Mouse (Mus musculus) embryonic facial prominence, embryonic 10.5 days (tissue): ENCODE results near the gene Tfap2d. TPM values are rescaled to one million over a fixed set of nuclear protein-coding genes. Genes with fewer than 3 reads are reported as not detected.
A peak's percentile ranks its signal among the peaks of the same experiment; 100 is the strongest.

ENCODE experiments used
- DNase-seq: peaks from one replicate; pipeline ENCODE4 v3.0.0-alpha.2; 2017; ENCODE audit warnings: low spot score
- H3K27ac ChIP-seq: fragments of 300-500 bp; sonication (generic); replicated peaks from 2 replicates; pipeline ENCODE4 v1.5.1; 2016; ENCODE audit warnings: mild to moderate bottlenecking
- H3K27me3 ChIP-seq: fragments of 300-500 bp; sonication (generic); replicated peaks from 2 replicates; pipeline ENCODE4 v1.6.1; 2016; ENCODE audit warnings: low read depth, mild to moderate bottlenecking; ENCODE audit not compliant: poor library complexity, severe bottlenecking
- H3K36me3 ChIP-seq: fragments of 300-500 bp; sonication (generic); replicated peaks from 2 replicates; pipeline ENCODE4 v1.6.1; 2016; ENCODE audit warnings: mild to moderate bottlenecking, moderate library complexity
- H3K4me1 ChIP-seq: fragments of 300-500 bp; sonication (generic); 2 replicates; pipeline ENCODE4 v1.6.1; 2016
- H3K4me3 ChIP-seq: fragments of 300-500 bp; sonication (generic); 2 replicates; pipeline ENCODE4 v1.5.1; 2016; ENCODE audit warnings: mild to moderate bottlenecking, moderate library complexity
- H3K9me3 ChIP-seq: fragments of 300-500 bp; sonication (generic); 2 replicates; pipeline ENCODE4 v1.6.1; 2016; ENCODE audit warnings: mild to moderate bottlenecking
- WGBS: fragments of 180-500 bp; shearing (Covaris S2); methylation state at CpG from one replicate; pipeline ENCODE4 v1.1.7; 2016; 5-methylcytosine and 5-hydroxymethylcytosine counted together
- polyA plus RNA-seq: library from polyadenylated mRNA; unstranded; fragments of >200 nt; fragmentation: Nextera tagmentation; extraction: Ambion mirVana; gene quantifications from 2 replicates; pipeline ENCODE4 v1.2.1, GENCODE M21; 2016

Gene Tfap2d
- polyA plus RNA-seq, result 0.34 TPM in 1 of 2 replicates, not detected in the other

GRCm38 (mm10) chr1:19102631-19103030 is at the start of gene Tfap2d:
Gene Tfap2d, plus strand, starts transcription at chr1:19103022.
- H3K27me3 ChIP-seq, result peaks cover 99% of the 10 kb centered on the region
- H3K27ac ChIP-seq, result no peak within 1 kb of the TSS
- DNase-seq, result no peak
- no peaks in the 10 kb centered on the region for H3K9me3 ChIP-seq
- WGBS, result 3% methylated on average over 6 of the region's 6 CpGs
- no peaks in the 10 kb centered on the region for H3K36me3 ChIP-seq
- H3K4me1 ChIP-seq, result peaks cover 5% of the 10 kb centered on the region
- no peak within 1 kb of the TSS for H3K4me3 ChIP-seq

GRCm38 (mm10) chr1:19056300-19056699 is 46.5 kb upstream of the Tfap2d start:
- Histone ChIP-seq H3K36me3 (no peaks in the 10 kb centered on the region), H3K27ac (no peak overlapping the region), H3K9me3 (no peaks in the 10 kb centered on the region), H3K4me1 (no peaks in the 10 kb centered on the region), H3K4me3 (no peak overlapping the region), H3K27me3 (no peaks in the 10 kb centered on the region)
- peak; percentile 12 for DNase-seq
- 20% methylated on average over 3 of the region's 3 CpGs for WGBS

- 80% methylated on average over 6 of the region's 6 CpGs for WGBS
- Histone ChIP-seq H3K9me3 (no peaks in the 10 kb centered on the region), H3K27me3 (no peaks in the 10 kb centered on the region), H3K27ac (no peak overlapping the region), H3K36me3 (no peaks in the 10 kb centered on the region), H3K4me1 (no peaks in the 10 kb centered on the region), H3K4me3 (no peak overlapping the region)
- no peak for DNase-seq
Observed at GRCm38 (mm10) chr1:19056861-19057260, 46.0 kb upstream of the Tfap2d start.

- Histone ChIP-seq H3K27ac (no peak overlapping the region), H3K9me3 (no peaks in the 10 kb centered on the region), H3K36me3 (no peaks in the 10 kb centered on the region), H3K4me1 (no peaks in the 10 kb centered on the region), H3K27me3 (no peaks in the 10 kb centered on the region), H3K4me3 (no peak overlapping the region)
- WGBS, result 14% methylated on average over 8 of the region's 8 CpGs
- DNase-seq, result peak; percentile 51
Observed at GRCm38 (mm10) chr1:19088078-19088477, 14.7 kb upstream of the Tfap2d start.

GRCm38 (mm10) chr1:19096921-19097320 is 5.9 kb upstream of the Tfap2d start:
- H3K36me3 ChIP-seq, result no peaks in the 10 kb centered on the region
- H3K27me3 ChIP-seq, result peaks cover 75% of the 10 kb centered on the region
- under 1% methylated on average over 18 of the region's 18 CpGs for WGBS
- H3K9me3 ChIP-seq, result no peaks in the 10 kb centered on the region
- no peak for DNase-seq
- peak overlapping the region; percentile 25; the same call in 1 of the 2 replicates for H3K4me3 ChIP-seq
- no peaks in the 10 kb centered on the region for H3K4me1 ChIP-seq
- H3K27ac ChIP-seq, result no peak overlapping the region

- 0% methylated on average over 21 of the region's 21 CpGs for WGBS
- Histone ChIP-seq H3K4me1 (peaks cover 5% of the 10 kb centered on the region), H3K36me3 (no peaks in the 10 kb centered on the region), H3K4me3 (no peak overlapping the region), H3K9me3 (no peaks in the 10 kb centered on the region), H3K27me3 (peaks cover 99% of the 10 kb centered on the region), H3K27ac (no peak overlapping the region)
- no peak for DNase-seq
Observed at GRCm38 (mm10) chr1:19103316-19103715, 494 bp downstream of the Tfap2d start.

GRCm38 (mm10) chr1:19103776-19104142 is 937 bp downstream of the Tfap2d start:
- under 1% methylated on average over 10 of the region's 10 CpGs for WGBS
- Histone ChIP-seq H3K27me3 (peaks cover 99% of the 10 kb centered on the region), H3K4me1 (peaks cover 5% of the 10 kb centered on the region), H3K4me3 (no peak overlapping the region; the same call in 1 of the 2 replicates), H3K27ac (no peak overlapping the region), H3K36me3 (no peaks in the 10 kb centered on the region), H3K9me3 (no peaks in the 10 kb centered on the region)
- peak; percentile 29 for DNase-seq

GRCm38 (mm10) chr1:19104143-19104857 is 1.5 kb downstream of the Tfap2d start:
- H3K4me1 ChIP-seq, result peaks cover 5% of the 10 kb centered on the region
- peak overlapping the region; percentile 30; the same call in 1 of the 2 replicates for H3K4me3 ChIP-seq
- no peaks in the 10 kb centered on the region for H3K9me3 ChIP-seq
- H3K36me3 ChIP-seq, result no peaks in the 10 kb centered on the region
- H3K27me3 ChIP-seq, result peaks cover 99% of the 10 kb centered on the region
- under 1% methylated on average over 40 of the region's 40 CpGs for WGBS
- no peak overlapping the region for H3K27ac ChIP-seq
- peak; percentile 60 for DNase-seq

GRCm38 (mm10) chr1:19106401-19106800 is 3.6 kb downstream of the Tfap2d start:
- no peak overlapping the region for H3K4me3 ChIP-seq

GRCm38 (mm10) chr1:19106841-19107800 is 4.3 kb downstream of the Tfap2d start:
- no peak for DNase-seq
- 2% methylated on average over 13 of the region's 13 CpGs for WGBS
- Histone ChIP-seq H3K4me1 (peaks cover 5% of the 10 kb centered on the region), H3K36me3 (no peaks in the 10 kb centered on the region), H3K4me3 (no peak overlapping the region), H3K9me3 (no peaks in the 10 kb centered on the region), H3K27me3 (peaks cover 100% of the 10 kb centered on the region), H3K27ac (no peak overlapping the region)

More at GRCm38 (mm10) chr1:19106401-19106800, 3.6 kb downstream of the Tfap2d start:
- Histone ChIP-seq H3K27me3 (peaks cover 100% of the 10 kb centered on the region), H3K27ac (no peak overlapping the region), H3K4me1 (peaks cover 5% of the 10 kb centered on the region), H3K9me3 (no peaks in the 10 kb centered on the region), H3K36me3 (no peaks in the 10 kb centered on the region)
- no peak for DNase-seq
- WGBS, result 1% methylated on average over 4 of the region's 4 CpGs

- Histone ChIP-seq H3K27ac (no peak overlapping the region), H3K27me3 (peaks cover 100% of the 10 kb centered on the region), H3K4me1 (peaks cover 5% of the 10 kb centered on the region), H3K4me3 (no peak overlapping the region), H3K9me3 (no peaks in the 10 kb centered on the region), H3K36me3 (no peaks in the 10 kb centered on the region)
- DNase-seq, result no peak
- 2% methylated on average over 3 of the region's 3 CpGs for WGBS
Observed at GRCm38 (mm10) chr1:19107801-19108200, 5.0 kb downstream of the Tfap2d start.

- H3K27me3 ChIP-seq, result peaks cover 98% of the 10 kb centered on the region
- H3K36me3 ChIP-seq, result no peaks in the 10 kb centered on the region
- under 1% methylated on average over 16 of the region's 16 CpGs for WGBS
- peaks cover under 1% of the 10 kb centered on the region; the same call in 1 of the 2 replicates for H3K4me1 ChIP-seq
- H3K9me3 ChIP-seq, result no peaks in the 10 kb centered on the region
- no peak overlapping the region for H3K4me3 ChIP-seq
- no peak overlapping the region for H3K27ac ChIP-seq
- DNase-seq, result peak; percentile 81
Observed at GRCm38 (mm10) chr1:19109711-19110110, 6.9 kb downstream of the Tfap2d start.
